Mouse (Mus musculus) ovary, postnatal 14 days (tissue): ENCODE results near the gene Slc25a11.
A peak's percentile ranks its signal among the peaks of the same experiment; 100 is the strongest.

ENCODE experiments used
- DNase-seq: peaks from one replicate; pipeline ENCODE4 v3.0.0; 2022; ENCODE audit warnings: low spot score

Gene Slc25a11

DNA sequence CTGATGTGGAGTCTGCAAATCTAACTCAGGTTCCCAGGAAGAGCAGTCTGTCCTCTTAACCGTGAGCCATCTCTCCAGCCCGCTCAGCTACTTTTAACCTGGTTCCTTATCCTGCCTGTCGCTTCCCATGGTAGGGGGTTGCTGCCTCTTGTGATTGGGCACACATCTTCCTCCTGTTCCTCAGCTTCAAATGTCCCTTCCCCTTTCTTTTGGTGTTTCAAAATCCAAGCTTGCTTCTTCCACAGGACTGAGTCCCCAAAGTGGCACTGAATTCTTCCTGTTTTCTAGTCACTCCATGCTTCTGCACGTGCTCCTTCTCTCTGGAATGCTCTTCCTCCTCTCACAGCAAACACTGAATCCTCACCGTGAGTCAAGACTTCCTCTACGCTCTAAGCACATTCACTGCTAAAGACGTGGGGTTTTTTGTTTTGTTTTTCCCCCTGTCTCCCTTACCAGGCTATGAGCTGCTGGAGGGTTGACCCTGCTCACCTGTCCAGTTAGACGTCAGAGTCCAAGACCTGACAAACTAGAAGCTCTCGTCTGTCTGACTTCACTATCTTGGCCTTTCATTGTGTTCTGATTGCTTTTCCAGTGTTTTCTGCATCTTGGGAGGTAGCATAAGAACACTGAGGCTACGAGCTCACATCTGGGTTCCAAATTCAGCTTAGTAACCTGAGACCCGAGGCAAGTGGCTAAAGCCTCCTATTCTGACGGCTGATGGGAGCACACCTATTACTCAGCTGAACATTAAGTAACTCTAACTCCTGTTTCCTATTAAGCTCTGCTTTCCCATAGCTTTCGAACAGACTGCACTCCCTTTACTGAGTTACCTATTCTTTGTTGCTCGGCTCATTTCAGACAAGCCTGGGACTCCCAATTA lies 20.2 kb upstream of the Slc25a11 start:
- DNase-seq: no peak

DNA sequence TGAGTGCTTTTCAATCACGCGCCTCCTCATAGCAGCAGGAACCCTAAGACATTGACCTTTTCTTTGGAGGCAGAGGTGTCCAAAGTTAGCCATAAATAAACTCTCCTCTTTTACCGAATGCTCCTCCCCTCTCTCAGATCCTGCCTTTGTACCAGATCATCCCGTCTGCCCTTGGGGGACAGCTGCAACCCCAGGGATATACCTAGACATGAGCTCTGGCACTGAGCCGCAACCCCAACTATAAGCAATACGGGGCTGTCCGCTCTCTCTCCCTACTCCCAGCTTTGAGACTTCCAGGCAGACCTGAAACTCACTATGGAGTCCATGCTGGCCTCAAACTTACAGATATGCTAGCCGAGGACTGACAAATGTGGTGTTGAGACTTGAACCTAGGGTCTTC lies 19.4 kb upstream of the Slc25a11 start:
- DNase-seq: no peak

DNA sequence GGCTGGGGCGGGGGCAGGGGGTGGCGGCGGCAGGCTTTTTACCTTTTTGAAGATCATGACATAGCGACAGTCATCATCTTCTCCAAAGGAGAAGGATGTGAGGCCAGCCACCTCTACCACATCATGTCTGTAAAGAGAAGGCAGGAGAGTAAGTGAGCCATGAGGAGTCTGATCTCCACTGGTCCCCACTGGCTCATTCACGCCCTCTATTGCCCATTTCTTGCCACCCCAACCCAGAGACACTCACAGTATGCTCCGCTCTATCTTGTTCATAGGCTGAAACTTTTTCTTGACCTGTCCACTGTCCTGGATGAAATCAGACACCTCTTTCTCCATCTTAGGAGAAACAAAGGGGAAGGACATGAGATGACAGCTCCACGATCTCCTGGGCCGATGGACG lies 17.5 kb upstream of the Slc25a11 start:
- DNase-seq: no peak

DNA sequence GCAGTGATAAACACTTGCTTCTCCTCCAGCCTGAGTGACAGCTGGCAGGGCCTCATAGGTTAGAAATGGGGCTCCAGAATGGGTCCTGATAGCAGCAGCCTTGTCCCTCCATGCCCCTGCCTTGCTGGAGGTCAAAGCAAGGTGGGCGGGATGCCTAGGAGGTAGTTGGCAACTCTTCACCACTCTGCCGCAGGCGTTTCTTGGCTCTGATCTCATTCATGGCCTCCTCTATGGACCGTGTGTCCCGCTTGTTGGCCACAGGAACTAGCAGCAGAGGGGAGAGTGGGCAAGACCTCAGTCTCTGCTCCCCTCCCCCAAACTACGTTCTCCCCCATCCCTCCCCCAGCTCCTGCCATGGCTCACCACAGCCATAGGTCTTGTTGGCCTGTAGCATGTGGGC lies 16.7 kb upstream of the Slc25a11 start:
- no peak for DNase-seq

- no peak for DNase-seq
Measured at GRCm38 (mm10) chr11:70663101-70663500, 15.8 kb upstream of the Slc25a11 start.

DNA sequence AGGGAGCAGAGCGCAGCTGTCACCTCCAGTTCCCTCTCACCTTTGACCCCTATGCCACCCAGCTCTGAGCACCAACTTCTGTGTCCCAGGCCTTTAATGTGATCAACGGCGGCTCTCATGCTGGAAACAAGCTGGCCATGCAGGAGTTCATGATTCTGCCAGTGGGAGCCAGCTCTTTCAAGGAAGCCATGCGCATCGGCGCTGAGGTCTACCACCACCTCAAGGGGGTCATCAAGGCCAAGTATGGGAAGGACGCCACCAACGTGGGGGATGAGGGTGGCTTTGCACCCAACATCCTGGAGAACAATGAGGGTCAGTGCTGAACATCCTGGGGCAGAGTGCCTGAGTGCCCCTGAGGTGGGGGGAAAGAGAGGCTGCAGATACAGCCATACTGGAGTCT lies 13.3 kb upstream of the Slc25a11 start:
- DNase-seq: no peak

DNA sequence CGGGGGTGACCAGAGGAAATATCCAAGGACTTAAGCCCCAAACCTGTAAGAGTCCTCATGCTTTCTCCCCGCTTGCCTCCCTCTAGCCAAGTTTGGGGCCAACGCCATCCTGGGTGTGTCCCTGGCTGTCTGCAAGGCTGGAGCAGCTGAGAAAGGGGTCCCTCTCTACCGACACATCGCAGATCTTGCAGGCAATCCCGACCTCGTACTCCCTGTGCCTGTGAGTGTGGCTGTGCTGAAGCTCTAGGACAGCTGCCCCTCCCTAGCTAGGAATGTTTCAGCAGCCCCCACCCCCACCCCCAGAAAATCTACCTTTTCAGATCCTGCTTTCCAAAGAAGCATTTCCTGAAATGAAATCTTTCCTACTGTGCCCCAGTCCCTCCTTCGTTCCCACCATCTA lies 11.7 kb upstream of the Slc25a11 start:
- DNase-seq: no peak

GRCm38 (mm10) chr11:70658521-70658920 lies 11.2 kb upstream of the Slc25a11 start:
- DNase-seq: no peak

DNA sequence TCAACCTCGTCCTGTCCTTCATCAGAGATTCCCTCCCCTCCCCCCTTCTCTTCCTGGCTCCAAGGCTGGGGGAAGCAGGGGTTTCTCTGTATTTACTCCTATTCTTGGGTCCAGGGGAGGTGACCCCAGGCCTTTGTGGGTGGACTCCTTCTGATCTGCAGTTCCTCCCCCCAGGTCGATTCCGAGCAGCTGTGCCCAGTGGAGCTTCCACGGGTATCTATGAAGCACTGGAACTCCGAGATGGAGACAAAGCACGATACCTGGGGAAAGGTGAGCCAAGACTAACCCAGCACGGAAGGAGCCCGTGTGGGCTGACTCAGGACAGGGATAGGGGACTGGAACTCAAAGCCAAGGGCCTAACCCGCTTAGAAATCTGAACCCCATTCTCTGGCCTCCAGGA lies 10.7 kb upstream of the Slc25a11 start:
- no peak for DNase-seq

GRCm38 (mm10) chr11:70657573-70657972 lies 10.3 kb upstream of the Slc25a11 start:
- no peak for DNase-seq

DNA sequence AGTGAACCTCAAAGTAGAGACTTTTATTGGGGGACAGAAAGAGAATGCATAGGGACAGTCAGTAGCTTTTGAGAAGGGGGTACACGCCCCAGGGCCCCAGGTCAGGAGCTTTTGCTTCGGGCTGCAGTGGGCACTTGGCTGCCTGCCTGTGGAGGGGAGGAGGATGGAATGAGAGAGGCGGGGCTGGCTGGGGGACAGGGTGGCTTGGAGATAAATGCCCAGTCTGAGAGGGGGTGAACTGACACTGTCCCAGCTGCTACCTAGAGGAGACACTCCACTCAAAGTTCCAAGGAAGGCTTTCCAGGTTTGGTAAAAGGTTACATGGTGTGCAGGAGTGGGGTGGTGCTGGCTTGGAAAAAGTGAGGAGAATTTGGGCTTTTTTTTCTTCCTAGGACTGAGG lies 9.7 kb upstream of the Slc25a11 start, which contains the start of gene Eno3:
Gene Eno3 (plus strand): TSS at position 239 of the 400 bp plus-strand sequence.
- no peak for DNase-seq

DNA sequence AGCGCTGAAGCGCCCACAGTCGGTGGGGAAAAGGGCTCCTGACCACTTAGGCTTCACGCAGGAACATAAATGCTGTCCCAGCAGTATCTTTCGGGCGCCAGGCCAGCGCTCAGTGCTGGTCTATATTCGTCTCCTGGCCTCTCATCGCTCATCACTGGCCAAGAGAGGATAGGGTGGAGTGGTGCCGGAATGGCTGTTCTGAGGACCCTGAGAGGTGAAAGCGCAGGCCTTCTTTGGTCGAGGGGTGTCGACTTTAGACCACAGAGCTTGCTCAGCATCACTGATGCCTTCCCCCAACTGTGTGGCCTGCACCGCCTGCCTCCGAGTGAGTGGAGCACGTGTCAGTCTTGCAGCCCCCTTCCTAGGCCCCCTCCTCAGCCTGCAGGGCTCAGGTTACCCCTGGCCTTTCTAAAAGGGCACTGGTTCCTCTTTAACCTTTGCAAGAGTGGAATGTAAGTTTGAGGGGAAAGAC lies 9.2 kb upstream of the Slc25a11 start:
- DNase-seq: peak; percentile 40

- peak; percentile 57 for DNase-seq
Measured at GRCm38 (mm10) chr11:70655571-70656455, 8.5 kb upstream of the Slc25a11 start.

DNA sequence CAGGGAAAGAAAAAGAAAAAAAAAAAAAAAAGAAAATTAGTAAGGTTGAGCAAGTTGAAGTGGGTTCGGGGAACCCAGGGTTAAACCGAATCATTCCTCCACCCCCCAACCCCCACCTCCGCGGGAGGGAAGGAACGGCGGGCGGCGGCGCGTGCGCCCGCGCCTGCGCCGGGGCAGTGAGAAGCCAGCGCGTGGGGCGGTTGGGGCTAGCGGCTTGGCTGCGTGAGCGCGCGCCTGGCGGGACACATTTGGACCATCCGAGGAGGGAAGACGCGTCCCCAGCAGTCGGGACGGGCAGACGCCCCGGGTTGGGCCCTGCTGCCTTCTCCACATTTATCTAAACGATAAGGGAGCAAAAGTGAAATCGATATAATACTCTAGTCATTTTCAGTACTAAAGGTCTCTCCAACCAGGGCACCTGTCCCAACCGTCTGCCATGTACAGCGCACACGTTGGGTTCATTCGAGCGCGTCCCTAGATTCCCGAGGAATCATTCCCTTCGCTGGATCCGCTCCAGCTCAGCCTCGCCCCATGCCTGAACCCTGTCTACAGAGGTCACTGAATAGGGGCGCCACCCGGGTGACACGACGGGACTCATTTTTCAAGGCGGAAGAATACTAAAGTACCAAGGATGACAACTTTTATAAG lies 7.8 kb upstream of the Slc25a11 start:
- DNase-seq: peak; percentile 70

- peak; percentile 66 for DNase-seq
Measured at GRCm38 (mm10) chr11:70654198-70654922, 7.1 kb upstream of the Slc25a11 start, which contains the start of gene Pfn1. Pfn1 (minus strand) TSS chr11:70654644.

DNA sequence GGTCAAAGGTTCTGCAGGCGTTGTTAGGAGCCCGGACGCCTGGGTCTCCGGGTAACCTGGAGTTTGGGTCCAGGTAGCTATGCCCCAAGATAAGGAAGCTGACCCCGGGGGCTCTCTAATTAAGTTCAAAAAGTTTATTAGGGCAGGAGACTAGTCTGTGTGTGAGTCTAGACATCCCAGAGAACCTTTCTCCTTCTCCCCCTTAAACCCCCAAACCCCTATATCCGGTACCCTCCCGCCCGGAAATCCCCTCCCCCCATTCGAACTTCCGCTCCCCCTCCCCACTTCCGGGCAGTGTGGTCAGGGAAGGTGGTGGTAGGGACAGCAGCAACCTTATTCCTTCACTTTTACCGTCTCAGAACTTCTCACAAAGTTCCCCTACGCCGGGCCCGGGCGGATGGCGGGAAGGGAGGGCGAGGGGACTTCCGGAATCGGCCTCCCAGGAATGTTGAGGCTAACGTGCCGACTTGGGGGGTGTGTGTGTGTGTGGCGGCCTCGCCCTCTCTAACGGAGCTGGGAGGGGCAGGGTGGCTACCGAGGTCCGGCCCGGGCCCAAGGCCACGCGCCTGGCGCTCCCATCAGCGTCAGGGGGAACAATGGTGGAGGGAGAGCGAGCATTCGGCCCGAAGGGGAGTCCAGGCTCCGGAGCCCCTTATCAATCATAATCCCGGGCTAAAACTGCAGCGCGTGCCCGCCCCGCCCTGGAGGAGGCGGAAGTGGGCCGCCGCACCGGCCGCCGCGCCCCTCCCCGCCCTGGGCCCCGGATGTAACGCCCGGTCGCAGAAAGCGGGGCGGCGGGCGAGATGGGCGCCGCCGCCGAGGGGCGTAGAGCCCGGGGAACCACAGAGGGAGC lies 6.3 kb upstream of the Slc25a11 start:
- DNase-seq: peak; percentile 50

- no peak for DNase-seq
Measured at GRCm38 (mm10) chr11:70652884-70653344, 5.6 kb upstream of the Slc25a11 start.

DNA sequence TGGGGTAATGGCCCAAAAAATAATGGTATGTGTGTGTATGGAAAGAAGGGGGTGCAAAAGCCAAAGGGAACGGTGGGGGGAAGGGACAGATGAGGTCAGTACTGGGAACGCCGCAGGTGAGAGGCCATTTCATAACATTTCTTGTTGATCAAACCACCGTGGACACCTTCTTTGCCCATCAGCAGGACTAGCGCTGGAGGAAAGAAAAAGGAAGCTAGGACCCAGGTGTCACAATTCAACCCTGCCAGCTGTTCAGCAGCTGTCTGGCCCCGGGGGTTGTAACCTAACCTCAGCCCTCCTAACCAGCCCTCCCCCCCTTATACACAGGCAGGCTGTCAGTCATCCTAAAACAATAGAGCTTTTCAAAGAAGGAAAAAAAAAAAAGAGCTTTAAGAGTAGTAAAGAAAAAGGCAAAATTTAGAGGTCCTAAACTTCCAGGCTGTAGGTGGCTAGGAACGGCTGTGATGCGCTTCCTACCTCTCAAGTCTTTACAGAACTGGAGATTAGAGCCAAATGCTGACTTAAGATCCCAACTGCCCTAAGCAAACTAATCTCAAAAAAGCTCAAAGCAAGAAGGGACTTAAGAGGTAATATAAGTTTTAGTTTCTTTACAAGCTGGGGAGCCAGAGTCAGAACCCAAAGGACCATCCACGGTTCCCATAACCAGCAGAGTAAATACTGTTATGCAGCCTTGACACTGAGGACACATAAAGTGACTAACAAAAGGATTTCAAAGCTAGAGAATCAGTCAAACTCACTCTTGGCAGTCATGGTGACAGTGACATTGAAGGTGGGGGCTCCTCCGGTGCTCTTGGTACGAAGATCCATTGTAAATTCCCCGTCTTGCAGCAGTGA lies 5.0 kb upstream of the Slc25a11 start:
- no peak for DNase-seq

DNA sequence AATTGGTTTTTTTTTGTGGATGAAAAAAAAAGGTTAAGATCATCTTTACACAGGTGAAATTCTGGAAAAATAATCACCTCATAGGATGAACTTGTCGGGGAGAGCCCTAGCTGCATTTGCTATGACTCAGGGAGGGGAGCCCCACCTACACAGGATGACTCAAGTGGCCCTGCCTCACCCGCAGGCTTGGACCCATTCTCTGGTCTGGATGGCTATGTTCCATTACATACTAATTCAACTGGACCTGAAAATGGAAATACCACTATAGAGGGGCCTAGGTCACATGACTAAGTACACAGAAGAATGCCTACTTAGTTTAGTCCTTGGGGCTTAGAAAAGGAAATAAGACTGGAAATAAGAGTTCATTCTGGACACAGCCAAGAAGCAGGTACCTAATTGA lies 4.1 kb upstream of the Slc25a11 start:
- DNase-seq: no peak
